Mouse (Mus musculus) cerebellum, adult 11 months (tissue): Measurements from ENCODE around the gene Ttll8.

Source experiments
- DNase-seq: peaks from one replicate; pipeline ENCODE4 v3.0.0; 2022

Gene Ttll8

GRCm38 (mm10) chr15:88954368-88955072, at the start of gene Ttll8:
TSS of gene Ttll8 (minus strand) at chr15:88954418.
- no peak for DNase-seq

GRCm38 (mm10) chr15:89001245-89001644, 47.0 kb upstream of the Ttll8 start:
- DNase-seq: no peak

GRCm38 (mm10) chr15:89000367-89000766, 46.1 kb upstream of the Ttll8 start:
- no peak for DNase-seq

- no peak for DNase-seq
Measured at GRCm38 (mm10) chr15:88999124-88999523, 44.9 kb upstream of the Ttll8 start.

- DNase-seq: no peak
Measured at GRCm38 (mm10) chr15:88998636-88999035, 44.4 kb upstream of the Ttll8 start.

- DNase-seq: no peak
Measured at GRCm38 (mm10) chr15:88989236-88989635, 35.0 kb upstream of the Ttll8 start.

- no peak for DNase-seq
Measured at GRCm38 (mm10) chr15:88982534-88983079, 28.4 kb upstream of the Ttll8 start, which contains the start of gene Mov10l1. TSS of gene Mov10l1 (plus strand) at chr15:88982909.

- DNase-seq: no peak
Measured at GRCm38 (mm10) chr15:88979138-88979446, 24.9 kb upstream of the Ttll8 start.

- no peak for DNase-seq
Measured at GRCm38 (mm10) chr15:88978281-88979137, 24.3 kb upstream of the Ttll8 start, which contains the start of gene Mlc1. TSS of gene Mlc1 (minus strand) at chr15:88979007.

GRCm38 (mm10) chr15:88972300-88972699, 18.1 kb upstream of the Ttll8 start:
- no peak for DNase-seq

- DNase-seq: no peak
Measured at GRCm38 (mm10) chr15:88964070-88964578, 9.9 kb upstream of the Ttll8 start.

- DNase-seq: no peak
Measured at GRCm38 (mm10) chr15:88957522-88957921, 3.3 kb upstream of the Ttll8 start.

- DNase-seq: no peak
Measured at GRCm38 (mm10) chr15:88955342-88955741, 1.1 kb upstream of the Ttll8 start.

- DNase-seq: no peak
Measured at GRCm38 (mm10) chr15:88951246-88951645, 3.0 kb downstream of the Ttll8 start.

- no peak for DNase-seq
Measured at GRCm38 (mm10) chr15:88946851-88947250, 7.4 kb downstream of the Ttll8 start.

- no peak for DNase-seq
Measured at GRCm38 (mm10) chr15:88943896-88944551, 10.2 kb downstream of the Ttll8 start.

GRCm38 (mm10) chr15:88942783-88943182, 11.4 kb downstream of the Ttll8 start:
- no peak for DNase-seq

GRCm38 (mm10) chr15:88937291-88937650, 16.9 kb downstream of the Ttll8 start:
- DNase-seq: no peak

- no peak for DNase-seq
Measured at GRCm38 (mm10) chr15:88936619-88937290, 17.5 kb downstream of the Ttll8 start.

GRCm38 (mm10) chr15:88934141-88934540, 20.1 kb downstream of the Ttll8 start:
- no peak for DNase-seq

GRCm38 (mm10) chr15:88932667-88933066, 21.6 kb downstream of the Ttll8 start:
- no peak for DNase-seq

- DNase-seq: no peak
Measured at GRCm38 (mm10) chr15:88921992-88922310, 32.3 kb downstream of the Ttll8 start.
